Mouse (Mus musculus): ENCODE results near the gene Gm47985.
"Not testable (repeated sequence)": the region's sequence is repeated elsewhere in the genome, so short reads cannot be mapped to it uniquely, and the experiment has no call there.

GRCm38 (mm10) chr1:151200620-151201019, 18.3 kb downstream of the Gm47985 start:
- not testable (repeated sequence) for TF ChIP-seq EP300, CTCF (IDR thresholded peaks at IDR 0.05; ENCODE audit: low read depth)
